Mouse (Mus musculus) adrenal gland, adult 2 months (tissue): ENCODE data around the gene Plcl2. TPM values are rescaled to one million over a fixed set of nuclear protein-coding genes. Genes with fewer than 3 reads are reported as not detected.
"Not testable (repeated sequence)": the region's sequence is repeated elsewhere in the genome, so short reads cannot be mapped to it uniquely, and the experiment has no call there.

ENCODE experiments used
- DNase-seq: peaks from one replicate; pipeline ENCODE4 v3.0.0; 2021
- polyA plus RNA-seq: library from polyadenylated mRNA; depleted of rRNA; stranded (reverse); fragments of >200 nt; gene quantifications from 2 replicates; pipeline ENCODE4 v1.2.3, GENCODE M21; 2012
- total RNA-seq, 2 experiments: library from RNA; stranded (reverse); gene quantifications; 2 replicates each; pipeline ENCODE4 v1.2.3; 2021

The Plcl2 gene
- total and polyA plus RNA-seq, 3 experiments = 11.6 to 55.0 (median 46.8) TPM

- DNase-seq = peak; percentile 77
Measured at GRCm38 (mm10) chr17:50671416-50671815, 162.2 kb downstream of the Plcl2 start.

GRCm38 (mm10) chr17:50674580-50674979 lies 165.4 kb downstream of the Plcl2 start:
- DNase-seq = no peak

- peak; percentile 37 for DNase-seq
Measured at GRCm38 (mm10) chr17:50675231-50675630, 166.0 kb downstream of the Plcl2 start.

- no peak for DNase-seq
Measured at GRCm38 (mm10) chr17:50677334-50677733, 168.1 kb downstream of the Plcl2 start.

GRCm38 (mm10) chr17:50677978-50678712 lies 168.9 kb downstream of the Plcl2 start:
- DNase-seq = peak; percentile 49

- DNase-seq = no peak
Measured at GRCm38 (mm10) chr17:50678748-50679147, 169.5 kb downstream of the Plcl2 start.

- DNase-seq = peak; percentile 66
Measured at GRCm38 (mm10) chr17:50679613-50680534, 170.7 kb downstream of the Plcl2 start.

- peak; percentile 40 for DNase-seq
Measured at GRCm38 (mm10) chr17:50682696-50683095, 173.5 kb downstream of the Plcl2 start.

GRCm38 (mm10) chr17:50684960-50685645 lies 175.9 kb downstream of the Plcl2 start:
- peak; percentile 12 for DNase-seq

- no peak for DNase-seq
Measured at GRCm38 (mm10) chr17:50687670-50688069, 178.5 kb downstream of the Plcl2 start.

GRCm38 (mm10) chr17:50688135-50688534 lies 178.9 kb downstream of the Plcl2 start:
- no peak for DNase-seq

GRCm38 (mm10) chr17:50698410-50698809 lies 189.2 kb downstream of the Plcl2 start:
- DNase-seq = not testable (repeated sequence)

GRCm38 (mm10) chr17:50710497-50711222 lies 201.5 kb downstream of the Plcl2 start:
- no peak for DNase-seq

GRCm38 (mm10) chr17:50717586-50717985 lies 208.4 kb downstream of the Plcl2 start:
- DNase-seq = no peak

- DNase-seq = peak; percentile 51
Measured at GRCm38 (mm10) chr17:50724376-50724775, 215.2 kb downstream of the Plcl2 start.

- no peak for DNase-seq
Measured at GRCm38 (mm10) chr17:50726265-50726664, 217.1 kb downstream of the Plcl2 start.

- no peak for DNase-seq
Measured at GRCm38 (mm10) chr17:50729031-50729430, 219.8 kb downstream of the Plcl2 start.

- DNase-seq = no peak
Measured at GRCm38 (mm10) chr17:50729577-50729976, 220.4 kb downstream of the Plcl2 start.

GRCm38 (mm10) chr17:50730896-50731295 lies 221.7 kb downstream of the Plcl2 start:
- DNase-seq = no peak

GRCm38 (mm10) chr17:50731876-50732275 lies 222.7 kb downstream of the Plcl2 start:
- no peak for DNase-seq

- DNase-seq = no peak
Measured at GRCm38 (mm10) chr17:50733390-50733789, 224.2 kb downstream of the Plcl2 start.

GRCm38 (mm10) chr17:50734781-50735180 lies 225.6 kb downstream of the Plcl2 start:
- DNase-seq = no peak
